Mouse (Mus musculus) Patski (cell line): ENCODE measurements around the gene Gm20388. TPM values are rescaled to one million over a fixed set of nuclear protein-coding genes. Genes with fewer than 3 reads are reported as not detected.
A peak's percentile ranks its signal among the peaks of the same experiment; 100 is the strongest.

ENCODE experiments used
- ATAC-seq: fragments of 100-300 bp; one replicate; pipeline ENCODE4 v1.8.0; 2021
- CTCF ChIA-PET: fragments of 350-600 bp; sonication (Branson Sonifier 250); formaldehyde crosslinking; loops from one replicate; lab custom pipeline; 2022; ENCODE audit warnings: inconsistent platforms; lab: Charles Lee
- POLR2A ChIA-PET: fragments of 350-600 bp; sonication (Branson Sonifier 250); formaldehyde crosslinking; loops from one replicate; lab custom pipeline; 2022; ENCODE audit warnings: antibody characterized with exemption, inconsistent platforms; lab: Charles Lee
- DNase-seq: peaks from one replicate; pipeline ENCODE4 v3.0.0-alpha.2; 2011; ENCODE audit warnings: low read depth, low spot score
- H3K27me3 ChIP-seq: fragments of 371-371 bp; one replicate; pipeline ENCODE4 v1.5.1; 2021
- CTCF ChIP-seq: fragments of 100-300 bp; IDR thresholded peaks from one replicate; pipeline ENCODE4 v1.5.1; 2021
- in situ Hi-C: fragments of 300-500 bp; cut with MboI; formaldehyde crosslinking; loops from 3 replicates; pipeline ENCODE4 v1.11.1; 2018; ENCODE audit warnings: low pct_unique_long_range_greater_than_20kb, mixed read lengths
- polyA plus RNA-seq: library from polyadenylated mRNA; unstranded; gene quantifications from one replicate; pipeline ENCODE4 v1.2.3, GENCODE M21; 2021

Gm20388 gene
- polyA plus RNA-seq, 1 experiment from 2014 or later, result 86.7 TPM

DNA sequence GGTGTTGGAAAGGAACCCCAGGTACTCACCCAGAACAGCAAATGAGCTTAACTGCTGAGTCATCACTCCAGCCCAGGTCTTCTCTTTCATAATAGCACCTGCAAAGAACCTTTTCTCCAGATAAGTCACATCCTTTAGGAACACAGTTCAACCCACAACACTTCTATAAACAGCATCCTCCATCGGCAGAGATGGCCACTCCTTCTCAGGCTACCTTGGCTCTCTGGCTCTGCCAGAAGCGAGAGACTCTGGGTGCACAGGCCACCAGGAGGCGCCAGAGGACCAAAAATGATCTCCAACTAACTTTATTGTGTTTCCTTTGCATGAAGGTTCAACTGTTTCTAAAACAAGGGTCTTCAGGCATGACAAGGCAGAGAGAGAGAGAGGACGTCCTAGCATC is 3879.3 kb downstream of the Gm20388 start:
- ChIA-PET CTCF (interaction anchor here (0.7 to 3.9 kb wide), 12 partner anchors 9 to 189 kb away, joined by 3 to 17 read pairs (median 3); no protein-coding TSS in a partner anchor), POLR2A (no interaction called here)
- no peaks in the 10 kb centered on the region for H3K27me3 ChIP-seq
- no peak for DNase-seq
- in situ Hi-C loops, result no loop called here
- TF ChIP-seq CTCF, result peak; percentile 95
- no peak for ATAC-seq

DNA sequence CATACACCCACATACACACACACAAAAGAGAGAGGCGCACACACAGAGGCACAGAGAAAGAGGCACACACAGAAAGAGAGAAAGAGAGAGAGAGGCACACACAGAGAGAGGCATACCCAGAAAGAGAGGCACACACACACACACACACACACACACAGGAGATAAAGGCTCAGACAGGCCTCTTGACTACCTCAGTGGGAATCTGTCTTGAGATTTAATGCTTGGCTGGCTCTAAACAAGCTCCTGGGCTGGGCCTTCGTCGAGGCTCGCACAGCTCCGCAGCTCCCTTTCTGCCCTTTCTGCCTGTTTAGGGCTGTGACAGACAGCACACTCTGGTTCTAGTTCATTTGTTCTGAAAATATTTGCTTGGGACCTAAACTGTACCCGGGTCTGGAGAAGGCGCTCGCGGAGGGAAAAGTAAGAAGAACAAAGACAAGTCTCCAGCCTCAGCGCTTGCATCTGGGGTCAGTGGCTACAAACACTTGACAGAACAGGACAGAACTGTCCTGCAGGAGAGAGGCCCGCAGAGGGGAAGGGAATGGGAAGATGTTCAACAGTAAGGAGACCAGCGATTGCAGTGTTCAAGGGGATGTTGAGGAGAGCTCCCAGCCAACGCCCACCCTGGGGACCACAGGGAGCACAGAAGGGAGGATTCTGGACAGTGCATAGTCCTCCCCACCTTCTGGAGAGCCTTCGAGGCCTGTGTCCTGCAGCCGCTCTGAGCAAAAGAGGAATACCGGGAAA is 3880.6 kb downstream of the Gm20388 start:
- DNase-seq (no peak), ATAC-seq (no peak)
- POLR2A ChIA-PET, result no interaction called here
- in situ Hi-C loops, result no loop called here
- CTCF ChIA-PET, result interaction anchor here (1.7 to 3.9 kb wide), 2 partner anchors 42 to 134 kb away, joined by 5 to 17 read pairs; no protein-coding TSS in a partner anchor
- TF ChIP-seq CTCF, result no peak
- H3K27me3 ChIP-seq, result no peaks in the 10 kb centered on the region

DNA sequence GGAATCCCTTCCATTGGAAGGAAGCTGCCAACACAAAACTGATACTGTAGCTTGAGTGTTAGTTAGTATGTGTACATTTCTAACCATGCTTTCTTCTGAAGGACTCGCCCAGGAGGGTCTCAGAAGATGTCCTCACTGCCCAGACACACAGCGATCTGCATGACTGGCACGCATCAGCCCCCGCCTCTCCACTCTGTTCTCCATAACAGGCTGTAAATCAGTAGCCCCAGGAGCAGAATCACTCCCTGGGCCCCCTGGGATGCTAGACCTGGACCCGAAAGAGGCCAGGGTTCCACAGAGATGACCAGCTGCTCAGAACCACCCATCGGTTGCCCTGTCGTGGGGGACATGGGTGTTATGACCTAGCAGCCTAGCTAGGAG is 3881.2 kb downstream of the Gm20388 start:
- DNase-seq (no peak), ATAC-seq (no peak)
- no peak for TF ChIP-seq CTCF
- in situ Hi-C loops, result no loop called here
- POLR2A ChIA-PET, result no interaction called here
- CTCF ChIA-PET, result interaction anchor here (3.9 kb wide), 1 partner anchor 134 kb away, joined by 17 read pairs; no protein-coding TSS in a partner anchor
- no peaks in the 10 kb centered on the region for H3K27me3 ChIP-seq

DNA sequence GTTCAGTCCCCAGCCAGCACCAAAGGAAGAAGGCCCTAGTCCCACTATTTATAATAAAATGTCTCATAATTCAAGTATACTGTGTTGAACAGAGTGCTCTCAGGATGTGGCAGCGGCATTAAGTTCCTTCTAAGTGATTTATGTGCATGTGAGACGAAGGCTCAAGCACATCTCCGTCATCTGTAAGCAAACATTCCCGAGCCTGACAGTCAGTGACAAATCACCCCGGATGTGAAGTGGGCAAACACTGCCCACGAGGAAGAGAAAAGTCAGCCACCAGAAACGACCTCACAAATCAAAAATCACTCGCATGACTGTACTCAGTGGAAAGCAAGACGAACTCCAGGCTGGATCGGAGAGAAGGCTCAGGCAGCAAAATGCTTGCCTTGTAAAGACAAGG is 3883.3 kb downstream of the Gm20388 start:
- CTCF ChIA-PET, result interaction anchor here (0.8 kb wide), 1 partner anchor 9 kb away, joined by 3 read pairs; no protein-coding TSS in a partner anchor
- H3K27me3 ChIP-seq, result no peaks in the 10 kb centered on the region
- TF ChIP-seq CTCF, result no peak
- in situ Hi-C loops, result no loop called here
- POLR2A ChIA-PET, result interaction anchor here (1.2 kb wide), 1 partner anchor 10 kb away, joined by 3 read pairs; no protein-coding TSS in a partner anchor
- no peak for DNase-seq
- ATAC-seq, result no peak

DNA sequence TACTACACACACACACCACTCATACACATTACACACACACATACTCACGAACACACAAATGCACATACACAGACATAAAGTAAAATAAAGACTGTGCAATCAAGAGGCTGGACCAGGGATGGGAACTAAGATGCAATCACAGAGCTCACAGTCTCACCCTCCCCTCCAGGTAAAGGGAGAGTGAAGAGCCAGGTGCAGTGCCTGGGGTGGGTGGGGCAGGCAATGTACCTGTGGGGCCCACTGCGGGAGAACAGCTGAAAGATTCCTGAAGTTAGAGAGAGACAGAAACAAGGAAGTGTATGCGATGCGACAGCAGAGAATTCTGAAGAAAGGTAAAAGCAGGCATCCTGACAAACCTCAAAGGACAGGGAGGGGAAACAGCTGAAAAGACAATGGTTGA is 3884.1 kb downstream of the Gm20388 start:
- H3K27me3 ChIP-seq, result no peaks in the 10 kb centered on the region
- in situ Hi-C loops, result no loop called here
- ATAC-seq (no peak), DNase-seq (no peak)
- TF ChIP-seq CTCF, result no peak
- ChIA-PET POLR2A (interaction anchor here (0.7 kb wide), 1 partner anchor 15 kb away, joined by 3 read pairs; no protein-coding TSS in a partner anchor), CTCF (no interaction called here)

DNA sequence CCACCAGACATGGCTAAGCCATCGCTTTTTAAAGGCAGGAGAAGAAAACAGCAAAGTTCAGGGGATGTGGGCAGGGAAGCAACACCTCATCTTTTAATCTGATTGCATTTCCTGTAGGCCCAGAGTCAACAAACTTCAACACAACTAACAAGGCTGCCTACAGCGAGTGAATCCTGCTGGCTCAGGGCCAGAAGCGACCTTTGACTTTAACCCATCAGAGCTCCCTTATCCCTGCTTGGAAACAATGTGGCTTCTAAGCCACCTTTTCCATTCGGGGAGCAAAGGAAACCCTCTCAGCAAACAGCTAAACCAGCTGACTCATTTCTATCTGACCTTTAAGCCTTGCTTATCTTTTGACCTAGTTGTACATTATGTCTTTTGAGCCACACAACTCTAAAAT is 3886.1 kb downstream of the Gm20388 start:
- ATAC-seq, result no peak

DNA sequence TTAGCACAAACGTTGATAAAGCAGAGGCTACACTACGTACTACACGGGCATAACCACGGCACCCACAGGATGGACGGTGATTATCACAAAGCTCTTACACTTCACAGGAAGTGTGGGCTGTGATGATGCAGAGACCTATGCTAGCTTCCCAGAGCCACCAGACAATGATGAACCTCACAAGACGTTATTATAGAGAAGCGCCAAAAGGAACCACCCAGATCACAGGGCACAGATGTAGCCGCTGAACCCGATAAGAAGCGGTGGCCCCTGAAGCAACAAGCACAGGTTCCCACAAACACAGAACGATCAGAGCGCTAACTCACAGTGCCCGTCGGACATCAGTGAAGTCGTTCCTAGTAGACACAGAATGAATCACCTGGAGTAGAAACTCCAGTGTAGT is 3887.3 kb downstream of the Gm20388 start:
- DNase-seq (no peak), ATAC-seq (no peak)
- ChIA-PET POLR2A (no interaction called here), CTCF (no interaction called here)
- H3K27me3 ChIP-seq, result no peaks in the 10 kb centered on the region
- in situ Hi-C loops, result no loop called here
- no peak for TF ChIP-seq CTCF

More for the DNA sequence above, 3886.1 kb downstream of the Gm20388 start:
- POLR2A ChIA-PET, result no interaction called here
- DNase-seq, result no peak
- CTCF ChIA-PET, result interaction anchor here (1.1 kb wide), 1 partner anchor 36 kb away, joined by 3 read pairs; no protein-coding TSS in a partner anchor
- no peaks in the 10 kb centered on the region for H3K27me3 ChIP-seq
- in situ Hi-C loops, result no loop called here
- TF ChIP-seq CTCF, result no peak

DNA sequence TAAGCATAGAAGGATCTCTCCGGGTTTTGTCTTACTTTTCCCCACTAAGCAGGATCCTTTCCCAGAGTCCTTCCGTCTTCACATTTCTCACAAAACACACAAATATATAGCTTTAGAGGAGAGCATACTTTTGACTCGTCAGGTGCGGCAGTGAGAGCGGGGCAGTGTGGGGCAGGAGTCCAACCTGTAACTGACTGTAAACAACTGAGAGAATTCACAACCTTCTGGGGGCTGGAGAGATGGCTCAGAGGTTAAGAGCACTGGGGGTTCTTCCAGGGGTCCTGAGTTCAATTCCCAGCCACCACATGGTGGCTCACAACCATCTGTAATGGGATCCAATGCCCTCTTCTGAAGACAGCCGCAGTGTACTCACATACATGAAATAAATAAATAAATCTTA is 3888.8 kb downstream of the Gm20388 start:
- in situ Hi-C loops, result no loop called here

DNA sequence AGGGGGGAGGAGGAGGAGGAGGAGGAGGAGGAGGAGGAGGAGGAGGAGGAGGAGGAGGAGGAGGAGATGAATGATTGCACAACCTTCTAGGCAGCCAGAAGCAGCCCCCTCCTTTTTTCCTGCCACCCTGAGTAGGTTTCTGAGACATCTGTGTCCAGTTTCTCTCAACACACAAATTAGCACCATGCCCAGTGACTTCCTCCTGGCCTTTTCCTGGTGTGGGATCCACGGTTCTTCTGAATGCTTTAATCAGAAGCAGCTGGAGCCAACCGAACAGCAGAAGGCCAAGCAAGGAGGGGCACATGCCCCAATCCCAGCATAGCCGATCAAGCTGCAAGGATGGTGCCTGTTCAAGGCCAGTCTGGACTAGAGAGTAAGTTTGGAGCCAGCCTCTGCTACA is 3889.2 kb downstream of the Gm20388 start:
- DNase-seq, result no peak
- TF ChIP-seq CTCF, result no peak
- no peaks in the 10 kb centered on the region for H3K27me3 ChIP-seq
- in situ Hi-C loops, result loop anchor here (25.0 kb wide), 1 partner anchor 562 kb away; no protein-coding TSS in a partner anchor
- no peak for ATAC-seq
- ChIA-PET CTCF (no interaction called here), POLR2A (no interaction called here)

More for the DNA sequence above, 3888.8 kb downstream of the Gm20388 start:
- DNase-seq, result no peak
- TF ChIP-seq CTCF, result no peak
- ATAC-seq, result no peak
- no peaks in the 10 kb centered on the region for H3K27me3 ChIP-seq
- ChIA-PET CTCF (no interaction called here), POLR2A (no interaction called here)

DNA sequence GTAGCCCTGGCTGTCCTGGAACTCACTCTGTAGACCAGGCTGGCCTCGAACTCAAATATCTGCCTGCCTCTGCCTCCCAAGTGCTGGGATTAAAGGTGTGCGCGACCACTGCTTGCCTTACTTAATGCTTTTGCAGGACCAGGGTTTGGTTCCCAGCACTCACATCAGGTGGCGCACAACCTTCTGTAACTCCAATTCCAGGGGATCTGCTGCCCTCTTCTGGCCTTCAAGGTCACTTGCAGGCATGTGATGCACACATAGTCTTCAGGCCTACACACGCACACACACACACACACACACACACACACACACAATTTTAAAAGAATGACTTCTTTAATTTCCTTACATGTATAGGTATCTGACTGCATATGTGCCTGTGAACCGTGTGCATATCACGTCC is 3890.2 kb downstream of the Gm20388 start:
- H3K27me3 ChIP-seq, result no peaks in the 10 kb centered on the region
- DNase-seq (no peak), ATAC-seq (no peak)
- ChIA-PET POLR2A (no interaction called here), CTCF (no interaction called here)
- no peak for TF ChIP-seq CTCF
- in situ Hi-C loops, result loop anchor here (25.0 kb wide), 1 partner anchor 561 kb away; no protein-coding TSS in a partner anchor

DNA sequence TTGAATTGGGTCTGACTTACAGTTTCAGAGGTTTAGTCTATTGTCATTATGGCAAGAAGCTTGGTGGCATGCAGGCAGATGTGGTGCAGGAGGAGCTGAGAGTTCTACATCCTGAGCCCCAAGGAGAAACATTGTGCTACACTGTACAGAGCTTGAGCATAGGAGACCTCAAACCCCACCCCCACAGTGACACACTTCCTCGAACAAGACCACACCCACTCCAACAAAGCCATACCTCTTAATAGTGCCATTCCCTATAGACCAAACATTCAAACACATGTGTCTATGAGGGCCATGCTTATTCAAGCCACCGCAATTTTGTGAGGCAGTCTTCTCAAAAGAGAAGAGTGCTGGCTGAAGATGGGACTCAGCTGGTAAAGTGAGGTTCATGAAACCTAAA is 3890.9 kb downstream of the Gm20388 start:
- no peak for TF ChIP-seq CTCF
- ChIA-PET CTCF (no interaction called here), POLR2A (no interaction called here)
- no peak for DNase-seq
- no peak for ATAC-seq
- in situ Hi-C loops, result loop anchor here (25.0 kb wide), 1 partner anchor 561 kb away; no protein-coding TSS in a partner anchor
- no peaks in the 10 kb centered on the region for H3K27me3 ChIP-seq
